Mouse (Mus musculus): Measurements from ENCODE around the gene Dennd1b.

Gene Dennd1b

GRCm38 (mm10) chr1:139180481-139181149 lies 217.4 kb downstream of the Dennd1b start:
- no peak for DNase-seq (ENCODE audit: low spot score in 2 of 2)

DNA sequence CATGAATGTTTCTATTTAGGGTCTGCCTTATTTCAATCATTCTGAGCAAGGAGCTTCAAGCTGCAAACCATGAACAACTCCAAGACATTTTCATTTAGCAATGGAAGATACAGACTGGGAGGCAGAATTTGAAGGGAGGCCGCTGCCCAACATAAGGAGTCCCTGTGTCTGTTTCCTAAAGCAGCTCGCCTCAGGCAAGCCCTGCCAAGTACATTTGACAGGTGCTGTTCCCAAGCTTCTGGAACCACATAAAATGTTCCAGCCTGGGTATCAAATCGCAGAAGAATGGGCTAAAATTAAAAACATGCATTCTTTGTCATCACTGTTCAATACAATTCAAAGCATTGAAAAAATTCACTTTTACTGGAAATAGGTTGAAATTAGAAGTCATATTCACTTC lies 229.4 kb downstream of the Dennd1b start:
- no peak for DNase-seq (ENCODE audit: low spot score in 2 of 2)

GRCm38 (mm10) chr1:139194011-139194410 lies 230.8 kb downstream of the Dennd1b start:
- no peak for DNase-seq (ENCODE audit: low spot score in 2 of 2)

DNA sequence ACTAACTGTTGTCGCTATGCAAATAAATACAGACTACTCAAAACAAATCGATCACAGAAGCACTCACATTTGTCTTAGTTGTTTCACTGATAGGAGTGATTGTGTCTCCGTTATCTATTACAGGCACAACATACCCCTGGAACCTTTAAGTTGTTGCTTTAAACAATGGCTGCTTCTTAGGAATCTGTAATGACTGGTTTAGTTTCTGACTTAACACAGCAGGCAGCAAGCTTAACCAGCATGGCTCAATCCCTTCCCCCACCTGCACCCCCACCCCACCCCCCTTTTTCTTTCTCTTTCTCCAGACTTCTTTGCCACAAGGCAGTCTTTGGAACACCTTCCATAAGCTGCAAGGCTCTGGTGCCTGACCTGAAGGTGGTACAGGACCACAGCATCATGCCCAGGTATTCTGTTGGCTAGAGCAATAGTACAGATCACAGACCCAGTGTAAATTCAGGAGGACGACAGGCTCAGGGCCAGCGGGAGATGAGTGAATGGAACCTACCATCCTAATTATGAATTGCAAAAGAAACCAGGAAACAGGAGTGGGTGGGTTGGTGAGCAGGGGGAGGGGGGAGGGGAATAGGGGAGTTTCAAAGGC lies 231.3 kb downstream of the Dennd1b start:
- no peak for DNase-seq (ENCODE audit: low spot score in 2 of 2)

GRCm38 (mm10) chr1:139203026-139203425 lies 239.8 kb downstream of the Dennd1b start:
- DNase-seq (ENCODE audit: low spot score in 2 of 2): no peak

DNA sequence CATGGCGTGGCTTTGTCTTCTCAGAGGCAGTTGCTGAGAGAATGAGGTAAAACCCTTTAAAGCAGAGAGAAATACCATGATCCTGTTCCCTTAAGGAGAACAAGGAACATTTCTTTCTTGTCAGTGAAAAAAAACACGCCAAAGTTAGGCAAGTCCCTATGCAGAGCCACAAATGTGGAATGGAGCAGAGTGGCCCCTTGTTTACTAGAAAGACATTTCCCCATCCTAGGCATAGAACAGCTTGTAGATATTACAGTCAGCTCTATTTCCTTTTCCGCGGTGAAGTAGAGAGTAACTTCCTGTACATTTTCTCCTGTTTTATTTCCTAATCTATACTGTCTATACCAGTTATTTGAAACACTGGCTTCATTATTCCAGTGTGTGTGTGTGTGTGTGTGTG lies 243.0 kb downstream of the Dennd1b start:
- no peak for DNase-seq (ENCODE audit: low spot score in 2 of 2)

DNA sequence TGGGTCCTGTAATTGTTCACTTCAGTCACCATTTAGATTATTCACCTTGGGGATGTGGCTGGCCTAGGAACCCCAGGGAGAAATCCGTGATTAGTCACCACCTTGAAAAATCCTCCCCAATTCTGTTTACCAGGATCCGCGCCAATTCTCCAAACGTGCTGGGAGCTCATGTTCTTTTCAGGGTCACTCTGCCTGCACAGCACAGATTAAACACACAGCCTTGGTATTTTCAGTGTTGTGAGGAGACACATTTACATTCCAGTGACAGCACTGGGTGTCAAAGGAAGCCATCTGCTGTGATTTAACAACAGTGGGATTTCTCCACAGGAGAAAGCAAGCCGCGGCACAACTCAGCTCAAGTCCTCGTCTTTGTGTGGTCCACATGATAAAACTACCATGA lies 246.6 kb downstream of the Dennd1b start:
- DNase-seq (ENCODE audit: low spot score in 2 of 2): no peak

DNA sequence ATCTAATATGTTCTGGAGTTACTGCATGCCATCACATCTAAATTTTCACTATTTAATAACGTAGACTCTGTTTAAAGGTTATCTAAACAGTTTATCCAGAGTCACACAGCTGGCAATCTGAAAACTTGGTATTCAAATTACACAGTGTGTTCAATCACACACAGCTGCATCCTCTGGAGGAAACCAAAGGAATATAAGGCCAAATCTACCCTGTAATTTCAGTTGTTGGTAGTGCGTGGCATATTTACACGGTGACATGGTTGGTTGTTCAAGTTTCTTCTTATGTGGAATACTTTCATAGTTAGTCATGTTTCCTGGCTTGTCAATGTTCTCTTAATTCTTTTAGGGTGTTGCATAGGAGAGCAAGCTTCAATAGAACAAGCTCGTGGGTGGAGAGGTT lies 247.3 kb downstream of the Dennd1b start:
- DNase-seq (ENCODE audit: low spot score in 2 of 2): no peak

GRCm38 (mm10) chr1:139215311-139215710 lies 252.1 kb downstream of the Dennd1b start:
- no peak for DNase-seq (ENCODE audit: low spot score in 2 of 2)

DNA sequence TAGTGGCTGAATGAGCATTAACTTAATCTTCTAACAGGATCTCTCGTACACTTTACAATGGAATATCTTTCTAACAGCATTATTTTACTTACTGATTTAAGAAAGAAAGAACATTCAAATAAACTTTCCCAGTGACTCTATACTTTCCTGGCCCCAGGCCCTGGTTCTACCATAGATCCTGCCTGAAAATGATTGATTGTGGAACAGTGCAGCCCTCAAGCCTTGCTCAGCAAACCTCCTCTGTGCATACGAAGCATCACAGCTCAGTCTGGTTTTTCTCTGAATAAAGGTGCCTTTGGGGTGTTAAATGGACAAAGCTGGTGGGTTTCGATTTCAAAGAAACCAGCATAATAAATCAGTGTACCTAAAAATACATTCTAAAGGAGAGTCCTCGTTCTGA lies 260.6 kb downstream of the Dennd1b start:
- no peak for DNase-seq (ENCODE audit: low spot score in 2 of 2)

GRCm38 (mm10) chr1:139224309-139224949 lies 261.2 kb downstream of the Dennd1b start:
- DNase-seq (ENCODE audit: low spot score in 2 of 2): no peak

Measured in spleen, postnatal 14 days (tissue).